Mouse (Mus musculus): ENCODE results near the gene Serinc3.
A peak's percentile ranks its signal among the peaks of the same experiment; 100 is the strongest.
"Not testable (repeated sequence)": the region's sequence is repeated elsewhere in the genome, so short reads cannot be mapped to it uniquely, and the experiment has no call there.

The Serinc3 gene

GRCm38 (mm10) chr2:163662698-163663221 is 17.8 kb upstream of the Serinc3 start:
- DNase-seq (ENCODE audit: low spot score in 2 of 2), result peak in 1 of 2 experiments; percentile 32

GRCm38 (mm10) chr2:163662076-163662475 is 17.1 kb upstream of the Serinc3 start:
- DNase-seq (ENCODE audit: low spot score in 2 of 2), result no peak

GRCm38 (mm10) chr2:163661371-163661850 is 16.5 kb upstream of the Serinc3 start:
- no peak for DNase-seq (ENCODE audit: low spot score in 2 of 2)

- DNase-seq (ENCODE audit: low spot score in 2 of 2), result no peak
Measured at GRCm38 (mm10) chr2:163660103-163660701, 15.3 kb upstream of the Serinc3 start.

GRCm38 (mm10) chr2:163659431-163659830 is 14.5 kb upstream of the Serinc3 start:
- DNase-seq (ENCODE audit: low spot score in 2 of 2), result no peak

- DNase-seq (ENCODE audit: low spot score in 2 of 2), result no peak
Measured at GRCm38 (mm10) chr2:163658941-163659340, 14.0 kb upstream of the Serinc3 start.

- peak; percentile 69 to 83 for DNase-seq (ENCODE audit: low spot score in 2 of 2)
Measured at GRCm38 (mm10) chr2:163657975-163658886, 13.3 kb upstream of the Serinc3 start, which contains the start of gene Pkig. Pkig (plus strand) TSS chr2:163658386.

- no peak for DNase-seq (ENCODE audit: low spot score in 2 of 2)
Measured at GRCm38 (mm10) chr2:163657486-163657885, 12.6 kb upstream of the Serinc3 start.

GRCm38 (mm10) chr2:163655699-163656098 is 10.8 kb upstream of the Serinc3 start:
- DNase-seq (ENCODE audit: low spot score in 2 of 2), result not testable (repeated sequence)

- DNase-seq (ENCODE audit: low spot score in 2 of 2), result no peak
Measured at GRCm38 (mm10) chr2:163646461-163647080, 1.6 kb upstream of the Serinc3 start.

- peak in 1 of 2 experiments; percentile 27 for DNase-seq (ENCODE audit: low spot score in 2 of 2)
Measured at GRCm38 (mm10) chr2:163645700-163646460, 949 bp upstream of the Serinc3 start.

GRCm38 (mm10) chr2:163644047-163644446 is 884 bp downstream of the Serinc3 start:
- no peak for DNase-seq (ENCODE audit: low spot score in 2 of 2)

GRCm38 (mm10) chr2:163643576-163643971 is 1.4 kb downstream of the Serinc3 start:
- no peak for DNase-seq (ENCODE audit: low spot score in 2 of 2)

- peak; percentile 70 to 81 for DNase-seq (ENCODE audit: low spot score in 2 of 2)
Measured at GRCm38 (mm10) chr2:163642685-163643575, 2.0 kb downstream of the Serinc3 start.

GRCm38 (mm10) chr2:163641681-163642080 is 3.2 kb downstream of the Serinc3 start:
- no peak for DNase-seq (ENCODE audit: low spot score in 2 of 2)

- DNase-seq (ENCODE audit: low spot score in 2 of 2), result no peak
Measured at GRCm38 (mm10) chr2:163640493-163640892, 4.4 kb downstream of the Serinc3 start.

GRCm38 (mm10) chr2:163637655-163638266 is 7.2 kb downstream of the Serinc3 start:
- no peak for DNase-seq (ENCODE audit: low spot score in 2 of 2)

- no peak for DNase-seq (ENCODE audit: low spot score in 2 of 2)
Measured at GRCm38 (mm10) chr2:163636057-163636456, 8.9 kb downstream of the Serinc3 start.

GRCm38 (mm10) chr2:163634211-163634610 is 10.7 kb downstream of the Serinc3 start:
- DNase-seq (ENCODE audit: low spot score in 2 of 2), result no peak

GRCm38 (mm10) chr2:163631715-163632114 is 13.2 kb downstream of the Serinc3 start:
- no peak for DNase-seq (ENCODE audit: low spot score in 2 of 2)
